Mouse (Mus musculus) liver, postnatal 0 days (tissue): ENCODE results near the gene Rbm33. TPM values are rescaled to one million over a fixed set of nuclear protein-coding genes. Genes with fewer than 3 reads are reported as not detected.

Experiments
- ATAC-seq: fragments of 200-750 bp; cut with Nextera tagmentation; 2 replicates; pipeline ENCODE4 v1.8.0; 2017; ENCODE audit warnings: mild to moderate bottlenecking, moderate library complexity
- DNase-seq: peaks from one replicate; pipeline ENCODE4 v3.0.0-alpha.2; 2016
- H3K27ac ChIP-seq: fragments of 300-500 bp; sonication (generic); 2 replicates; pipeline ENCODE4 v1.5.1; 2014; ENCODE audit warnings: antibody characterized with exemption, moderate library complexity, mild to moderate bottlenecking, low read depth
- H3K27me3 ChIP-seq: fragments of 300-500 bp; sonication (generic); 2 replicates; pipeline ENCODE4 v1.6.1; 2014; ENCODE audit warnings: low read length, control low read depth, mixed read lengths; ENCODE audit not compliant: insufficient read depth
- H3K36me3 ChIP-seq: fragments of 300-500 bp; sonication (generic); replicated peaks from 2 replicates; pipeline ENCODE4 v1.6.1; 2014; ENCODE audit warnings: mild to moderate bottlenecking, control low read depth, low read length, moderate library complexity, mixed read lengths; ENCODE audit not compliant: insufficient read depth
- H3K4me1 ChIP-seq: fragments of 300-500 bp; sonication (generic); 2 replicates; pipeline ENCODE4 v1.6.1; 2014; ENCODE audit warnings: antibody characterized with exemption, mild to moderate bottlenecking, control low read depth; ENCODE audit not compliant: insufficient read depth
- H3K4me2 ChIP-seq: fragments of 300-500 bp; sonication (generic); 2 replicates; pipeline ENCODE4 v1.6.1; 2014; ENCODE audit warnings: low read depth, mild to moderate bottlenecking, low read length, moderate library complexity, mixed read lengths
- H3K4me3 ChIP-seq: fragments of 300-500 bp; sonication (generic); 2 replicates; pipeline ENCODE4 v1.5.1; 2014; ENCODE audit warnings: low read depth, low read length
- H3K9ac ChIP-seq: fragments of 300-500 bp; sonication (generic); replicated peaks from 2 replicates; pipeline ENCODE4 v1.6.1; 2014; ENCODE audit warnings: mild to moderate bottlenecking, moderate library complexity
- H3K9me3 ChIP-seq: fragments of 300-500 bp; sonication (generic); 2 replicates; pipeline ENCODE4 v1.6.1; 2016; ENCODE audit warnings: mild to moderate bottlenecking, control low read depth, low read length, mixed read lengths
- CTCF ChIP-seq: sonication (generic); IDR thresholded peaks from 2 replicates; pipeline ENCODE4 v1.5.1; 2016; ENCODE audit warnings: antibody characterized with exemption, low read depth
- EP300 ChIP-seq: IDR thresholded peaks from 2 replicates; pipeline ENCODE4 v1.6.1; 2016; ENCODE audit warnings: antibody characterized with exemption, low read depth, mild to moderate bottlenecking
- WGBS: fragments of 180-500 bp; shearing (Covaris S2); extraction: QIAGEN DNeasy Blood & Tissue Kit; methylation state at CpG from one replicate; pipeline ENCODE4 v1.1.7; 2014; ENCODE audit not compliant: insufficient replicate concordance; 5-methylcytosine and 5-hydroxymethylcytosine counted together
- polyA plus RNA-seq: library from polyadenylated mRNA; unstranded; fragments of >200 nt; fragmentation: Nextera tagmentation; extraction: Ambion mirVana; gene quantifications from 2 replicates; pipeline ENCODE4 v1.2.1, GENCODE M21; 2015

Rbm33 gene
- polyA plus RNA-seq, 1 experiment from 2014 or later: 4.4 TPM

DNA sequence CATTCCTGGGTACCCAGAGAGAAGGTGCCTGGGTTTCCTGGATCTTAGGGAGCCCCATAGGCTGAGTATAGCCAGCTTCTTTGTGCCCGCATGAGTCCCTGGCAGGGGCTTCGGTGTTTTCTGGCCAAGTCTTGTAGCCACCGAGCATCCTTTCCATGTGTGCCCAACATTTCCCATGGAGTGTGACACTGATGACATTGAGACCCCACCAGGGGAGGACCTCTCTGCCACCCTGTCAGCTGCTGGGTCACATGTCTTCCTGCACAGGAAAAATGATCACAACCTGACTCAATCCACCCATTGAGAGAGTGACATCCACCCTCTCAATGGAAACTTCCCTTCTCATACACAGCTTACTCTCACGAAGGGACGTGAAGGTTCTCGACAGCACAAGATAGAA, 137.6 kb downstream of the Rbm33 start:
- Histone ChIP-seq H3K27me3 (peaks cover 35% of the 10 kb centered on the region), H3K9ac (no peak overlapping the region), H3K4me2 (no peak overlapping the region), H3K36me3 (no peaks in the 10 kb centered on the region), H3K27ac (no peak overlapping the region), H3K9me3 (no peaks in the 10 kb centered on the region), H3K4me3 (no peak overlapping the region), H3K4me1 (no peaks in the 10 kb centered on the region)
- no peak for ATAC-seq
- TF ChIP-seq EP300 (no peak), CTCF (no peak)
- WGBS: 80% methylated on average over 6 of the region's 6 CpGs
- DNase-seq: no peak

GRCm38 (mm10) chr5:28455721-28456120, 138.8 kb downstream of the Rbm33 start:
- H3K4me1 ChIP-seq: no peaks in the 10 kb centered on the region
- H3K9ac ChIP-seq: no peak overlapping the region
- H3K27ac ChIP-seq: no peak overlapping the region
- no peaks in the 10 kb centered on the region for H3K9me3 ChIP-seq
- no peaks in the 10 kb centered on the region for H3K36me3 ChIP-seq
- ATAC-seq: no peak
- no peak for TF ChIP-seq EP300
- TF ChIP-seq CTCF: no peak
- 82% methylated on average over 5 of the region's 5 CpGs for WGBS
- H3K4me2 ChIP-seq: no peak overlapping the region
- no peak for DNase-seq
- peaks cover 47% of the 10 kb centered on the region for H3K27me3 ChIP-seq
- H3K4me3 ChIP-seq: no peak overlapping the region

- Histone ChIP-seq H3K27ac (no peak overlapping the region), H3K36me3 (no peaks in the 10 kb centered on the region), H3K27me3 (peaks cover 53% of the 10 kb centered on the region), H3K9me3 (no peaks in the 10 kb centered on the region), H3K4me2 (no peak overlapping the region), H3K9ac (no peak overlapping the region), H3K4me1 (no peaks in the 10 kb centered on the region), H3K4me3 (no peak overlapping the region)
- ATAC-seq: no peak
- no peak for DNase-seq
- TF ChIP-seq CTCF (no peak), EP300 (no peak)
- WGBS: 63% methylated on average over 1 of the region's 1 CpGs
Observed at GRCm38 (mm10) chr5:28456366-28456765, 139.4 kb downstream of the Rbm33 start.

DNA sequence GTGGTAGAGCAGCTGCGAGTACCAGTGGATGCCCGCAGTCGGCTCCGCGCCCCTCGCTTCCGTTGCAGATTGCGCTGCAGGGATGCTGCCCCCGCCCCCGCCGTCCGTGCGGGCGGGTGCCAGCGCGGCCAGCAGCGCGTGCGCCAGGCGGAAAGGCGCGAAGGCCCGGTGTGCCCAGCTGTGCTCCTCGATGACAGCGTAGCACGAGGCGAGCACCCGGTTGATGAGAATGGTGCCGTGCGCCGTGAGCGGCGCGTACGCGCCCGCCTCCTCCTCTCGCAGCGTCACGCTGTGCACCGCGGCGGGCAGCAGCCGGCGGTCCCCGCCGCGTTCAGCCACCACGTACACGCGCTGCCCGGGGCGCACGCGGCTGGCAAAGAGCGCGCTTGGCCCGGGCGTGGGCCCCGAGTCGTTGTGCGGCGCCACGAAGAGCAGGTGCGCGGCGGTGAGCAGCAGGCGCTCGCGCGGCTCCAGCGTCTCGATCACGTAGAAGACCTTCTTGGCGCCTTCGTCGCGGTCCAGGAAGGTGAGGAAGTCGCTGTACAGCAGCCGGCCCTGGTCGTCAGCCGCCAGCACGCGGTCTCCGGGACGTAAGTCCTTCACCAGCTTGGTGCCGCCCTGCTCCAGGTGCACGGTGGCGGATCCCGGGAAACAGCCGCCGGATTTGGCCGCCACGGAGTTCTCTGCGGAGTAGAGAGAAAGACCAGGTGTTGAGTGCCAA, 141.2 kb downstream of the Rbm33 start:
- no peak for DNase-seq

GRCm38 (mm10) chr5:28458821-28459240, 141.9 kb downstream of the Rbm33 start:
- peaks cover 78% of the 10 kb centered on the region for H3K27me3 ChIP-seq
- no peak overlapping the region for H3K9ac ChIP-seq
- TF ChIP-seq EP300: no peak
- H3K4me1 ChIP-seq: no peaks in the 10 kb centered on the region
- H3K9me3 ChIP-seq: no peaks in the 10 kb centered on the region
- DNase-seq (no peak), ATAC-seq (no peak)
- H3K27ac ChIP-seq: no peak overlapping the region
- H3K4me3 ChIP-seq: no peak overlapping the region
- H3K4me2 ChIP-seq: no peak overlapping the region
- 3% methylated on average over 27 of the region's 27 CpGs for WGBS
- no peaks in the 10 kb centered on the region for H3K36me3 ChIP-seq

More for the DNA sequence above, 141.2 kb downstream of the Rbm33 start:
- Histone ChIP-seq H3K4me2 (0 out of 2 replicates have a peak overlapping the region, but pooled peaks have one; percentile 6), H3K36me3 (no peaks in the 10 kb centered on the region), H3K27ac (no peak overlapping the region), H3K27me3 (peaks cover 70% of the 10 kb centered on the region), H3K9me3 (no peaks in the 10 kb centered on the region), H3K4me3 (no peak overlapping the region), H3K4me1 (no peaks in the 10 kb centered on the region), H3K9ac (no peak overlapping the region)
- 3% methylated on average over 84 of the region's 95 CpGs for WGBS
- ATAC-seq: no peak
- TF ChIP-seq EP300: no peak
- TF ChIP-seq CTCF: no peak

GRCm38 (mm10) chr5:28459456-28460225, 142.7 kb downstream of the Rbm33 start:
- ATAC-seq: no peak
- Histone ChIP-seq H3K27ac (no peak overlapping the region), H3K4me3 (no peak overlapping the region)

More at GRCm38 (mm10) chr5:28459456-28460225, 142.7 kb downstream of the Rbm33 start:
- Histone ChIP-seq H3K27me3 (peaks cover 81% of the 10 kb centered on the region), H3K4me1 (no peaks in the 10 kb centered on the region), H3K36me3 (no peaks in the 10 kb centered on the region), H3K9ac (no peak overlapping the region), H3K9me3 (no peaks in the 10 kb centered on the region), H3K4me2 (no peak overlapping the region)
- TF ChIP-seq EP300 (no peak), CTCF (no peak)
- DNase-seq: no peak
- WGBS: 3% methylated on average over 41 of the region's 41 CpGs
